Mouse (Mus musculus): ENCODE results near the gene Map4k3. TPM values are rescaled to one million over a fixed set of nuclear protein-coding genes. Genes with fewer than 3 reads are reported as not detected.

The Map4k3 gene
- total RNA-seq, 1 experiment from 2014 or later: 44.8 TPM

- no peak for DNase-seq
These were observed 1.5 kb upstream of the Map4k3 start for GRCm38 (mm10) chr17:80729825-80730224.

DNA sequence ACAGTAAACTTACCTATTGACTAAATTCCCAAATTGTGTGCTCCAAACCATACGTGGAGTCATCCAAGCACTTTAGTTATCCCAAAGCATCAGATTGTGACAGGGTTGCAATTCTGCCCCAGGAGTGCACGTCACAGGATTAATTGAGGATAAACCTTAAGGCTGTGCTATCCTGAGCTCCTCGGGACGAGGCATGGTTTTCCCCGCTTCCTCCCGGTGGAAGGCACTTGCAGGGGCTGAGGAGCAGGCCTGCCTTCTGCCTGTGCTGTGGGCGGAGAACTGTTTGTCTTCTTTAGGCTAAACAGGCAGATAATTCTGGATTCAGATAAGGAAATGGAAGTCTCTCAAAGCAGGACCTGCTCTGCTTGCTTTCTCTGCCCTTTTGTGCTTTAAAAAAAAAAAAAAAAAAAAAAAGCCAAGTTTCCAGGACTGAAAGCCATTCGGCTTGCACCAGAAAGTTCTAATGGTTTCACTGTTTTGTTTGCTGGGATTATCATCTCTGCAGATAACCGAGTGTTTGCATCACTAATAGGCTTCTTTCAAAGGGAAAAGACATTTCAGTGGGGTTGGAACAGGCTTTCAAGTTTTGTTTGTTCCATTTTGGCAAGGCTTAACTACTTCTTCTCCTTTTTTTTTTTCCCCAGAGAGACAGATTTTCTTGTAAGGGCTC, 930 bp upstream of the Map4k3 start:
- DNase-seq: no peak

- peak; percentile 76 for DNase-seq
These were observed 839 bp downstream of the Map4k3 start for GRCm38 (mm10) chr17:80727341-80727951.

DNA sequence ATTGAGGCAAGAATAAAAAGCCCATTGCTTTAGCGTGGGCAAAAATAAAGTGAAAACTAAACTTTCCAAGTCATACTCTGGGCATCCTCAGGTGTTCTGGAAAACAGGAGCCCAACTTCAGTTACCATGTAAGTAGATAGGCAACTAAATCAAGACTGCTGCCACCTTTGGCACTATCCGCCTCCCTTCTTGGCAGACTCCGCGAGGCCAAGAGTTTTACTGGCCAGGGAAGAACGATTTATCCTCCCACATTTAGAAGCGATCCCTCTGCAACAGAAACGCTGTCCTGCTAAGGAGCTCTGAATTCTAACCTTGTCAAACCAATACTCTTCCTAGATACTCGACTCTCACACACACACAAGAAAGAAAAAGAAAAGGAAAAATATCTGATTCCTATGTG, 1.5 kb downstream of the Map4k3 start:
- peak; percentile 75 for DNase-seq

DNA sequence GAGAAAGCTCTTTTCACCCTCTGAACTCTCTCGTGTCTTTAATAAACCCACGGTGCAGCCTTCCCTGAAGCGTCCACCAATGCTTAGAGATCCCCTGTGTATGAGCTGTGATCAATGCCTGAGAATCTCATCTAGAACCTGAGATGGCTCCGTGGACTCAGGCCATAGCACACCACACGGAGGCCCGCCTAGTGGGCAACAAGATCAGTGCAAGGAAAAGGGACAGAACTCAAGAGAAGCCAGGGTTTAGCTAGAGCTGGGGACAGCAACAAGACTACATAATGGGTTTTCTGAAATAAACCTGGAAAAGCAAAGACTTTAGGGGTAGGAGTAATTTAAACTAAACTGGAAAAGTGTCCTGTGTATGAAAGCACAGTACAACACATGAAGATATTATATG, 5.2 kb downstream of the Map4k3 start:
- DNase-seq: no peak

DNA sequence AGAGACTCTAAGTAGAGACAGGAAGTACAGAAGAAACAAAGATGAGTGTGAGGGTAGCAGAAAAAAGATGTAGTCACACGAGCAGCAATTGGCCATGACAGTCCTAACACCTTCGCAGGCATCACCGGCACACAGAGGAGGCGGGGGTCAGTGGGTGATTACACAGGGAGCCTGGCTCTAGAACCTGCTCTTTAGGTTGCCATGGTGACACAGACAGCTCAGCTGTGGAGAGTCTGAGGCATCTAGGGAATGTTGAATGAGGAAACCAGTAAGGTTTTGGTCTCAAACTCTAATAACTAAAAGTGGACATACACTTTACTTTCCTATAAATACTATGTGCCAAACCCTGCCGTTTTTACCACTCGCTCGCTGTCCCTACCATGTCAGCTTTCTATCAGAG, 6.6 kb downstream of the Map4k3 start:
- no peak for DNase-seq

DNA sequence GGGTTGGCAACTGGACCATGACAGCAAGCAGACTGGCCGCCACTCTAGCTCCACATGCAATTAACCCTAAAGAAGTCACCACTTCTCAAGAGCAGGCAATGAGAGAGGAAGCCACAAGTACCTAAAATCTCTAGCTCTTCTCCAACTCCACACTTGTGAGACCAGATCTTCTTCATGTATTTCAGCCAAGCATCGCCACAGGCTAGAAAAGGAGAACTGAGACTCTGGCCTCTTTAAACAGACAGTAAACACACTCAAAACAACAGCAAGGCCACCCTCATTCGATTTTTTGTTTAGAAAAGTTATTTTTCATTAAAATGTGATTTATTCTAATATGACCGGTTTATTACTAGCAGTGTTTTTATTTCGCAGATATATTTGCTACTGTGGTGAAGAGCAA, 9.0 kb downstream of the Map4k3 start:
- DNase-seq: no peak

DNA sequence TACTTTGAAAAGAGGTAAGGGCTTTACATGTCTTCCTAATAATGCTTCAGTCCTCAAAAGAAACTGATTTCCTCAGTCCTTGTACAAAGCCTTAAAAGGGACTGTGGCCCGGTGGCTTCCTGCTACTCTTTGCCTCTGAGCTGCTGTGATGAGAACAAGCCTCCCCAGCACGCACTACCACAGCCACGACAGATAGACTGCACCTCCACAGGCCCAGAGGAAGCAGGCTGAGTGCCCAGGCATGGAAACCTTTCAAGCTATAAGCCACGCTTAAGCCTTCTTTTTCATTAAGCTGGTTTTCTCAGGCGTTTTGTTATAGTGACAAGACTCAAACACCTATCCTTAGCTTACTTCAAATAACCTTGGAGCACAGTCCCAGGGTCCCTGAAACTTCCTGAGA, 10.0 kb downstream of the Map4k3 start:
- no peak for DNase-seq

GRCm38 (mm10) chr17:80713588-80713987, 14.7 kb downstream of the Map4k3 start:
- DNase-seq: no peak

- DNase-seq: peak; percentile 69
These were observed 18.1 kb downstream of the Map4k3 start for GRCm38 (mm10) chr17:80709921-80710838.

- no peak for DNase-seq
These were observed 19.5 kb downstream of the Map4k3 start for GRCm38 (mm10) chr17:80708803-80709202.

- no peak for DNase-seq
These were observed 21.1 kb downstream of the Map4k3 start for GRCm38 (mm10) chr17:80707176-80707575.

GRCm38 (mm10) chr17:80706608-80707007, 21.7 kb downstream of the Map4k3 start:
- no peak for DNase-seq

GRCm38 (mm10) chr17:80701687-80702086, 26.6 kb downstream of the Map4k3 start:
- no peak for DNase-seq

DNA sequence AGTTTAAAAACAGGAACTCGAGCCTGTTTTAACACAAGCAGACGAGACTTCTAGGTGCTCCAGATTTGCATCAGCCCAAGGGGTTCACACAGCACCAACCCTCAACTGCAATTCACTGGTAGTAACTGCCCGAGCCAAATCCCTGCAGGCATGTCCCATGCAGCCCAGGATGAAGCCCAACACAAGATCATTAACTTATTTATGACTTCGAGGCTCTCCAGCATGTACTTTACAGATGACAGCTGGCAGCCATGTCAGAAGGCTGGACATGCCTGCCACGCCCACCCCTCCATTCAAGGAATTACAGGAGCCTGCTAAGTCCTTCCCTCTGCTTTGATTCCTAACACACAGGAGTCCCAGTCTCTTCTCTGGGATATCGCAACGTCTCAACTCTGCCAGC, 29.4 kb downstream of the Map4k3 start:
- no peak for DNase-seq

DNA sequence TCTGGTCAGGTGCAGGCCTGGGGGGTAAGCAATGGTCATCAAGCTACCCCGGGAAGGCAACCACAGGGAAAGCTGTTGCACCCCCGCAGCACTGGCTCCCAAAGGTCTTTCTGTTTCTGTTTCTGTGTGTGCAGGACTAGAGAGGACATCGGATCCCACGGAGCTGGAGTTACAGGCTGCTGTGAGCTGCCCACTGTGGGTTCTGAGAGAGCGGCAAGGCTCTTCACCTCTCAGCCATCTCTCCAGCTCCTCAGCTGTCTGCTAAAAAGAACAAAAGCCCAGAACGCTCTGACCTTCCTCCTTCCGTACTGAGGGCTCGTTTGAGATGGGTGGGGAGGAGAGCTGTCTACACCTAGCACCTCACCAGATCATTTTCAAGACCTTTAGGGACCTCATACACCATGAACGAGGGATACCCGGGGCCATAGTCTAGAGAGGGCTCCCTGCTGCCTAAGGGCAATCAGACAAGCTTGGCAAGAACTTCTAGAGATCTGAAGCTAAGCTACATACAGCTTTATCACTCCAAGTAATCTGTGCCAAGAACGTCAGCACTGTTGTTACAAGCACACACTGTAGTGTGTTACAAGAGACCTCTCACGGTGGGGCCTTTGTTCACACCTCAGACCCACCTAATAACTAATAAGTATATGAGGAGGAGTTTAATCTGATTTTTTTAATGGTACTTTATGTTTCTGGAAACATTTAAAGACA, 29.9 kb downstream of the Map4k3 start:
- no peak for DNase-seq

DNA sequence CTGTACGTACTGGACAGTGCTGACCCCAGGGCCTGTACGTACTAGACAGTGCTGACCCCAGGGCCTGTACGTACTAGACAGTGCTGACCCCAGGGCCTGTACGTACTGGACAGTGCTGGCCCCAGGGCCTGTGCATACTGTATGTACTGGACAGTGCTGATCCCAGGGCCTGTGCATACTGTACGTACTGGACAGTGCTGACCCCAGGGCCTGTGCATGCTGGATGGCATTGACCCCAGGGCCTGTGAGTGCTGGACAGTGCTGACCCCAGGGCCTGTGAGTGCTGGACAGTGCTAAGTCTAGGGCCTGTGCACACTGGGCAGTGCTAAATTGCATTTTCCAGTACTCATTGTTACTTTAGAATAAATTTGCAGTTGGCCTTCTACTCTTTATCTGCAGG, 31.3 kb downstream of the Map4k3 start:
- DNase-seq: no peak

- DNase-seq: no peak
These were observed 32.1 kb downstream of the Map4k3 start for GRCm38 (mm10) chr17:80696210-80696609.

DNA sequence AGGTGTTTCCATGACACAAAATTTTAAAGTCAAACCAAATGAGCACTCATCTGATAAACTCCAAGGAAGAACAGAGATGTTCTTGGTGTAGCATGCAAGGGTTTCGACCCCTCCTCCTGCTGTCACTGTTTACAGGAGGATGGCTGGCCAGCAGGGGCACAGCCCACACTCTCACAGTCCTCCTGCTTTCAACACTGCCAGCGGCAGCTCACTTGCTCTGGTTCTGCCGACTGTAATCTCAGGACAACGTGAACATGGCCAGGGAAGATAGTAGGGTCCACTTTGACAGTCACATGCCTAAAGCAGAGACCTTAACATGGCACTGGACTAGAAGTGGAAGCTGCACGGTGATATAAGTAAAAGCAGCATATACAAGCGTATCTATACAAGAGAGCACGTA, 34.6 kb downstream of the Map4k3 start:
- DNase-seq: no peak

DNA sequence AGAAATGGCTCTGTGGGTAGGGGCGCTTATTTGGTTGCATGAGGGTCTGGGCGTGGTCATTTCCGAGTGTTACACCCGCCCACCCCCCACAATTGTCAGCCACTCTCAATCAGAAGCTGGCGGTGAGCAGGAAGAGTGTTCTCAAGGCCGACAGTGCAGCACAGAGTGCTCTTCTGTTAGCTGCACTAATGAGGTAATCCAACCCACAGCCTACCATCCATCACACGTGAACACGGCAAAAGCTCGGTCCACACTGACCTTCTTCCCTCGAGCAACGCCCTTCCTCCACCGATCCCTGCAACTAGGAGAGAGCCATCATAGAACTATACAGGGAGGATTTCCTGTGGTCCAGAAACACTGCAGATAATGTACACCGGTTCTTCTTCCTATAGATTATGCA, 36.1 kb downstream of the Map4k3 start:
- no peak for DNase-seq

DNA sequence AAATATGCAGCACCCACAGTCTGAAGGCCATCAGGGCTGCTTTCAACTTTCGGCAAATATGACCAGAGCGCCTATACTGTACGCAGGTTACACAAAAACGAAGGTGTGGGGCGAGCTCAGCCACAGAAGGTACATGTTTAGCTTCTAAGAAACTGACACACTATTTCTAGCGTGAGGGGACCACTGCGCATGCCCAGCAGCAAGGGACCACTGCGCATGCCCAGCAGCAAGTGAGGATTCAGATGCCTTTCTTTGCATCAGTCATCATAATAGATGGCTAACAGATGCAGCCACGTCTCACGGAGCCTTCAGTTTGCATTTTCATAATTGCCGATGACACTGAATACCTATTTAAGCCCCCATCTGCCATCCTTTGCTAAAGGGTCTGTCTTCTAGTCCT, 39.6 kb downstream of the Map4k3 start:
- no peak for DNase-seq

- DNase-seq: no peak
These were observed 42.2 kb downstream of the Map4k3 start for GRCm38 (mm10) chr17:80686066-80686465.
